Mouse (Mus musculus) adrenal gland, adult (tissue): ENCODE results near the gene Kif12.

Experiments
- DNase-seq, 2 experiments: peaks; one replicate each; pipeline ENCODE4 v3.0.0; 2022 to 2023; ENCODE audit warnings: low spot score in 1 of 2; ENCODE audit not compliant: inconsistent age in 2 of 2

Kif12 gene

GRCm38 (mm10) chr4:63158961-63159592, 12.9 kb downstream of the Kif12 start:
- peak; percentile 87 to 94 for DNase-seq

GRCm38 (mm10) chr4:63158192-63158591, 13.7 kb downstream of the Kif12 start:
- no peak for DNase-seq

- no peak for DNase-seq
Observed at GRCm38 (mm10) chr4:63156726-63157634, 15.0 kb downstream of the Kif12 start.

GRCm38 (mm10) chr4:63155596-63155995, 16.3 kb downstream of the Kif12 start:
- no peak for DNase-seq

GRCm38 (mm10) chr4:63154699-63155098, 17.2 kb downstream of the Kif12 start, which contains the start of gene Ambp:
Gene Ambp (minus strand): TSS chr4:63154799.
- DNase-seq: no peak

- no peak for DNase-seq
Observed at GRCm38 (mm10) chr4:63154028-63154427, 17.9 kb downstream of the Kif12 start.

GRCm38 (mm10) chr4:63151127-63151526, 20.8 kb downstream of the Kif12 start:
- no peak for DNase-seq

- no peak for DNase-seq
Observed at GRCm38 (mm10) chr4:63147268-63147667, 24.7 kb downstream of the Kif12 start.

GRCm38 (mm10) chr4:63129891-63130624, 41.9 kb downstream of the Kif12 start:
- no peak for DNase-seq

GRCm38 (mm10) chr4:63124861-63125466, 47.0 kb downstream of the Kif12 start:
- no peak for DNase-seq

- DNase-seq: peak; percentile 70 to 89
Observed at GRCm38 (mm10) chr4:63118639-63119437, 53.1 kb downstream of the Kif12 start.
